Mouse (Mus musculus): ENCODE measurements around the gene Fndc7. TPM values are rescaled to one million over a fixed set of nuclear protein-coding genes. Genes with fewer than 3 reads are reported as not detected.

Fndc7 gene
- polyA plus RNA-seq, 1 experiment: not detected

DNA sequence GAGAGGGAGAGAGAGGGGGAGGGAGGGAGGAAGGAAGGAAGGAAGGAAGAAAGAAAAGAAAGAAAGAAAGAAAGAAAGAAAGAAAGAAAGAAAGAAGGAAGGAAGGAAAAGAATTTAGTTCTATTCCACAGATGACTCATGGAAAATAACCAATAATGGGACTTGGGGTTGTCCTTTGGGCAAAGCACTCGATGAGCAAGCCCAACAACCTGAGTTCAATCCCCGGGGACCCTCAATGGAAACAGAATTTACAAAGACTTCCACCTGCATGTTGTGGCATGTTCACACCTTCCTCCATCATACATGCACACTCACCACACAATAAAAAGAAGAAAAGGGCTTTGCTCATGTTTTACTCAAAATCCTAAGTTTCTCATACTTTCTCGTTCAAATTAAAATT is 22.4 kb downstream of the Fndc7 start:
- no peak for TF ChIP-seq GATA1 (IDR thresholded peaks at IDR 0.05; ENCODE audit: low read length)

DNA sequence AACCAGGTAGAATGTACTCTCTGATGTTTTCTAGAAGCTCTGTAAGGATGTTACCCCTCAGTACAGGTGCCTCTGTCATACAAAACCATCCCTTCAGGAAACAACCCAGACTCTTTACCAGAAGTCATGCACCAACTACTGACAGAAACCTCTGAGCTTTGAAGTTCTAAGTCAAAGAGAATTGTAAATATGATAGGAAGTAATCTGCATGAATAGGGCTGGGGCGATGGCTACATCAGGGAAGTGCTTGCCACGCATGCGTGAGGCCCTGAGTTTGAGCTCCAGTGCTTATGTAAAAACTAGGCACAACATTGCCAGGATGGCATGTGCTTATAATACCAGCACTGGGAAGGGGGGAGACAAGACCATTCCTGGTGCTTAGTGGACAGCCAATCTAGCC is 24.1 kb downstream of the Fndc7 start:
- TF ChIP-seq GATA1 (IDR thresholded peaks at IDR 0.05; ENCODE audit: low read length): no peak

DNA sequence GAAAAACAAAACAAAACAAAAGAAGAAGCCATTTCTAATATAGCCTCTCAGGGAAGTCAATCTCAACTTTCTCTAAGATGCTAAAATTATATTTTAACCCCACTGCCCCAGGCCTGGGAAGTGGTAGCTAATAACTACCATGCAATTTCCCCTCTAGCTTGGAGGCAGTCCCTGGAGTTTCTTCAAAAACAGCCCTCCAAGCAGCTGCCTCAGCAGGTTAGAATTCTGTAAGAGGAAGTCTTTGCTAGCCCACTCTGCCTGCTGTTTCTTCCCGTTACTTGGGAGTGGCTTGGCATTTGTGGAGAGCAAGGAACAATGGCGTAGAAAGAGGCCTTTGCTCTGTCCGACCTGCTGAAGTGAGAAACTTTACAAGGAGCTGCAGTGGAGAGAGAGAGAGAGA is 24.7 kb downstream of the Fndc7 start:
- TF ChIP-seq GATA1 (IDR thresholded peaks at IDR 0.05; ENCODE audit: low read length): no peak

DNA sequence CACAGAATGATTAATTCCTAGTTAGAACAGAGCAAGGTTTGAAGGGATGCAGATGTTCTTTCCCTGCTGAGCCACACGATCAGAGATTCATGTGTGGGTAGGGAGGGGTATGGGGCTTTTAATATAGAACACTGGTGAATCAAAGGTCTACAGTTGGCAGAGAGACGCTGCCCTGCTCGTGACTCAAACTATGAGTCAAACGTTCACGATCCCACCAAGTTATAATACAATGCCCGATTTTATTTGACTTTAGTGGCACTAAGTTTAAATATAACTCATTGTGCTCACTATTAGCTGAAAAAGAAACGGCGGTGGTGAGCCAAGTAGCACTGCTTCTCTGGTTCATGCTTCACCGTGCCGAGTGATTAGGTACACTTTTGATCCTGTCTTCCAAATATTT is 26.7 kb downstream of the Fndc7 start:
- no peak for TF ChIP-seq GATA1 (IDR thresholded peaks at IDR 0.05; ENCODE audit: low read length)

DNA sequence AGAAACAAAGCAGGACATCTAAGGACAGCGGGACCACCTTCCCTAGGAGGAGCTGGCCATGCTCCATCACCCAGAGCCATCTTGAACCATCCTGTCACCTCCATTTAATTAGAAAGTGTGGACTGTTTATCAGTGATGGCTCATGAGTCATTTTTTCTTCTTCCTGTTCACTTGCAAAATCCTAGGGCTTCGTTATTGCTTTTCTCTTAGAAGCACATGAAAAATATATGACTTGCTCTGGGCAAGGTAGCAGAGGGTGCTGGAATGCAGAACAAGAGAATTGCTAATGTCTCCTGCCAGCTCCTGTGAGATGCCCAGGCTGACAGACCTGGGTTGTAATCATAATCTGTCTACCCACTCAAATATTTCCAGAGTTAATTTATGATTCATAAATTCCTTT is 29.0 kb downstream of the Fndc7 start:
- TF ChIP-seq GATA1 (IDR thresholded peaks at IDR 0.05; ENCODE audit: low read length): no peak

DNA sequence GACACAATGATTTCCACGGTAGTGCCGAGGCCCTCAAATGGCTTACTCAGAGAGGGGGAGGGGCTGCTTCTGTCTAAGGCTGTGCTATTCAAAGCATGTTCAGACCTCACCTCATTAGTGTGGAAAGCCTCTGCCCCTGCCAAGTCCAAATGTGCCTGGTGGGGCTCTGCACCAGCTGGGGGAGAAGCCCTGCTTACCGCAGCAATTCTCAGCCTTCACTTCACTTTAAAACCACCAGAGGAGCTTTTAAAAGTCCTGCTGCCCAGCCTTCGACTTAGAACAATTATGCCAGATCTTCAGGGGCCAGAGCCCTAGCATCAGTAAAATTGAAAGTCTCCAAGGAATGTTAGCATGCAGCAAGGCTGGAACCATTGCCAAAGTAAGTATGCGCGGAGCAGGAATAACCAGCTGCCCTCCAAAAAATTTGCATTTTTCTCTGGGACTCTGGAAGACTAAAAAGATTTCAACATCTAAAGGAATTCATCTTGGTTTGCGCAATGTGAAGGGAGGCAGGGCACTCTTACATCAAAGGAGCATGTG is 31.5 kb downstream of the Fndc7 start:
- no peak for TF ChIP-seq GATA1 (IDR thresholded peaks at IDR 0.05; ENCODE audit: low read length)

DNA sequence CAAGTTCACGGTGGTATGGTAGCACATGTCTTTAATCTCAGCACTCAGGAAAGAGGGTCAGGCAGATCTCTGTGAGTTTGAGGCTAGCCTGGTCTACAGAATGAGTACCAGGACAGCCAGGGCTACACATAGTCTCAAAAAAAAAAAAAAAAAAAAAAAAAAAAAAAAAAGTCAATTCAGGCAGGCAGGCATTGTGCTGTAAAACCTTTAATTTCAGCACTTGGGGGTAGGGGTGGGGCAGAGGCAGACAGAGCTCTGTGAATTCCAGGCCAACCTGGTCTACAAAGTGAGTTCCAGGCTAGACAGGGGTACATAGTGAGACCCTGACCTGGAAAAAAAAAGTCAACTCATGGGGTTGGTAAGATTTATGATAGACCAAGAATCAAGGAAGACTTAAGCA is 32.1 kb downstream of the Fndc7 start:
- TF ChIP-seq GATA1 (IDR thresholded peaks at IDR 0.05; ENCODE audit: low read length): no peak

DNA sequence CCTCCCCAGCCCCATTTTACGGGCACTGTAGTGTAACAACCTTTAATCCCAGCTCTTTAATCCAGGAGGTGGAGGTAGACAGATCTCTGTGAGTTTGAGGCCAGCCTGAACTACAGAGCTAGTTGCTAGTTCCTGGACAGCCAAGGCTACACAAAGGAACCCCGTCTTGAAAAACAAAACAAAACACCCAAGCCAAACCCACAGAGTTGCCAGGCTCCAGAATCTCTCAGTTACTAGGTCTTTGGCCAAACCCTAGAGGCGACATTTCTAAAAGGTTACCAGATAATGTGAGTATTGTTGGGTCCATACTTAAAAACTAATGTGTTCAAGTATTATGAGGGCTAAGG is 32.7 kb downstream of the Fndc7 start:
- no peak for TF ChIP-seq GATA1 (IDR thresholded peaks at IDR 0.05; ENCODE audit: low read length)

DNA sequence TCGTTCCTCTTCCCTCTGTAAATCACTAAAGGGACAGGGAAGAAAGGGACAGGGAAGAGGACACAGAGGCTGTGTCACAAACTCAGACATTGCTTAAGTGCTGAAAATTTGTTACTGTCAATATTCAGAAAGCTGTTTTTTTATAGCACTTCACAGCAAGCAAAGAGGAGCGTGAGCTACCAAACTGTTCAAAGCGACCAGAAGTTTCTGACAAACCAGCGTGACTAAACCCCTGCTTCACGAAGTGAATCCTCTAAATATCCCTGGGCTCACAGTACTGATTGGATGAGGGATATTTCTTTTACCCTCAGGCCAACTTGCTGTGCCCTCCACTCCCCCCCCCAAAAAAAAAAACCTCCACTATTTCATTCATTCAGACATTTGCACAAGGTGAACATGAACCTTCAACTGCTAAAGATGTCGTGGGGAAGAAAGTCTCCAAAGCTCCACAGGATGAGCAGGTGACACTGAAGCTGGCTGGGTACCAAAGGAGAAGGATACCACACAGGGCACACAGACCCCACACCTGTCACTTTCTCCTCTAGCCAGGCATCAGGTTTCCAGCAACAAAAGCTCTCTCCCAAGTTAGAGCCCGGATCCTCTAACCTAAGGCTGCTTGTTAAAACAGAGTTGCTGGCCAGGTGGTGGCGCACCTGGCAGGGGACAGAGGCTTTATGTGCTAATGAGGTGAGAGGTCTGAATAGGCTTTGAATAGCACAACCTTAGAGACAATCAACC is 33.3 kb downstream of the Fndc7 start:
- TF ChIP-seq GATA1 (IDR thresholded peaks at IDR 0.05; ENCODE audit: low read length): no peak

DNA sequence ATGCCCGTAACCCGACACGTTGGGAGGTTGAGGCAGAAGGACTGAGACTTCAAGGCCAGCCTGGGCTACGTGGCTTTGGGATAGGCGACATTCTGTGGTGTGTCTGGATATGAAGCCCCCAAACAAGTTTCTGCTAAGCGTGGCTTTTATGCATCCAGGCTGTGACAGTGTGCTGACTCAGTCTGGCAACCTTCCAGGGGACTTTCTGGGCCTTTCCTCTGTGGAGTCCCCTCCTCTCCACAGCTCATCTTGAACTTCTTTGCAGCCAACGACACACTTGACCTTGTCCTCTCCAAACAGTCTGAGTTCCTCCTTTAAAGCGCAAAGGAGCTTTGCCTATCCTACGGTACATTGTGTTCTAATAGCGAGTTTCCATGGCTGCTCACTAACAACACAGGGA is 33.9 kb downstream of the Fndc7 start:
- no peak for TF ChIP-seq GATA1 (IDR thresholded peaks at IDR 0.05; ENCODE audit: low read length)

DNA sequence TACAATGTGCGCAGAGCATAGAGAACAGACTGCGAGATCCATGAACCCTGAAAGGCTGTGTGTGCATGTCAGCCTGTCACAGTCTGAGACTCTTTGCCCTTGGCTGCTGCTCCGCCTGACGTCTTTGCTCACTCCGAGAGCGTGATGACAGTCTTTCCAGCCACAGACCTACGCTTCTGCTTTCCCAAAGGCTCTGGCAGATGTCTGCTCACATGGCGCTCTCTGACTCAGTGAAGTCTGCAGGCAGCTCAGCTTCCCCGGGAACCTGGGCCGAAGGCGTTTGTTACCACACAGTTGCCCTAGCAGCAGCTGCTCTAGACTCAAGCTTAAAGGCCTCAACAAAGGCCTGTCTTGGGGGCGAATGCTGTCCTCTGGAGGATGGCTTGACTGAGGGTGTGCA is 34.4 kb downstream of the Fndc7 start:
- TF ChIP-seq GATA1 (IDR thresholded peaks at IDR 0.05; ENCODE audit: low read length): no peak

DNA sequence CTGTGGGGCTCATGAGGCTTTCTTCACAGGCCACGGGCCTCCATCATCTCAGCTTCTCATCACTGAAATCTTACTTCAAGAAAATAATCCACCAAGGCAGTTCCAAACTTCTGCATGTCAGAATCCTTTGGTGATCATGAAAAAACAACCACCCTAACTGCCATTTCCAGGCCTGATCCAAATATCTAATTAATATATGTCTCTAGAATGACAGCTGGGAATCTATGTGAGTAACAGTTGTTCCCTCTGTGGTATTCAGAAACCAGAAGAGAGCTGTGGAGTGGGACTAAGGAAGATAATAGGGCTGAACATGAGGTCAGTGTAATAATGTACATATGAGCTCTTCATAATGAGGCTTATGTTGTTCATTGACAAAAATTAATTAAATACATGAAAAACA is 36.5 kb downstream of the Fndc7 start:
- no peak for TF ChIP-seq GATA1 (IDR thresholded peaks at IDR 0.05; ENCODE audit: low read length)

DNA sequence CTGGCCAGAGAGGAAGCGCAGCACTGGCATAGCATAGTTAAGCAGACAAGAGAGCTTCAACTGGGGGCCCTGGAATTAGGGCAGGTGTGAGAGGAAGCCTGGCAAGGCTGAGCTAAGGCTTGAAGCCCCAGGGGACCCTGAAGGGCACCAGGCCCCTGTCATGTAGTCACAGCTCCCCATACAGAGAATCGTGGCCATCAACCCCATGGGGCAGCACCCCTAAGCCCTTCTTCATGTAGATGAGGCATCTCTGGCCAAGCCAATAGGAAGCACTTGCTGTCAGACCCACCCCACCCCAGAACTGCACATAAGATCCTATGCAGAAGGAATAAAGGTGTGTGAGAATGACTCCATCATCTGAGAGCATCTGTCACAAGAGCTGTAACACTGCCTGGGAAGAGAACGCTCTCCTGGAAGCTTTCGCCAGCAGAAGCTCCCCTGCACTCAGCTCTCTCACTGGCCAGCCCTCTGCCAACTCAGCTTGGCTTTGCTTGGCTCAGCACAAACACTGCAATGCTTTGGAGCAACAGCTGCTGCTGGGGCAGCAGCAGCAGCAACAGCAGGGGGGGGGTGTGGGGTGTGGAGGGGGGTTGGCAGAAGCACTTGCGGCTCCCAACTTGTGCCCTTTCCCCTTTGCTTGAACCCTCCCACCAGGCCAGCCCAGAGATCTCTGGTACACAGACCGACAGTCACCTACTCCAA is 37.7 kb downstream of the Fndc7 start:
- TF ChIP-seq GATA1 (IDR thresholded peaks at IDR 0.05; ENCODE audit: low read length): no peak

DNA sequence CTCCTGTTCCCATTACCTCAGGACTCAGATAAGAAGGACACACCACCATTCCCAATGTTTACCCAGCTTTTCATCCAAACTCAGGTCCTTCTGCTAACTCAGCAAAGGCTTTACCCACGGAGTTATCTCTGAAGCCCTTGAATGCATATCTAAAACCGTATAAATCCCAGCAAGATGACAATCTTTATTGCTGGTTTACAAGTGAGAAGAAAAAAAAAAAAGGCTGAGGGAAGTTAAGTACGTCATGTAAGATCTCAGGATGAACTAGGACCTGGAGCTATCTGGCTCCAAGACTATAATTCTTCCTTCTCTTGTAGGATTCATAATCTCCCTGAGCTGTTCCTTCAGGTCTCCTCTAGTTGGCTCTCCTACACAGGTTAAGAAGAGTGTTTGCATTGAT is 38.3 kb downstream of the Fndc7 start:
- TF ChIP-seq GATA1 (IDR thresholded peaks at IDR 0.05; ENCODE audit: low read length): no peak

DNA sequence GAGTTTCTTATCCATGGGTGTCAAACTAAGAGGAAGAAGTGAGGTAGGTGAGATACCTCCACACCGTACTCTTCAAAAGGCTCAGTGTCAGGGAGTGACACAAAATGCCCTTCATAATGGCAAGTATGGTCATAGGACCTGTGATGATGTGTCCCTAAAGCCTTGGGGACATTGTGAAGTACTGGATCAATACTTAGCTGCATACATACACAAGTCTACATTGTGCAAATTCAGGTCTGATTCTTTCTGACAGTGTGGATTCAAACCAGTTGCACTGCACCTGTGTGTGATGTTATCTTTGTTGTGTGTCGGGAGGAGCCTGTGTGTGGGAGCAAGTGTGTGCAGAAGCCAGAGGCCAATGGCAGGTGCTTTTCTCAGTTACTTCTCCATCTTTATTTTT is 38.7 kb downstream of the Fndc7 start:
- TF ChIP-seq GATA1 (IDR thresholded peaks at IDR 0.05; ENCODE audit: low read length): no peak

DNA sequence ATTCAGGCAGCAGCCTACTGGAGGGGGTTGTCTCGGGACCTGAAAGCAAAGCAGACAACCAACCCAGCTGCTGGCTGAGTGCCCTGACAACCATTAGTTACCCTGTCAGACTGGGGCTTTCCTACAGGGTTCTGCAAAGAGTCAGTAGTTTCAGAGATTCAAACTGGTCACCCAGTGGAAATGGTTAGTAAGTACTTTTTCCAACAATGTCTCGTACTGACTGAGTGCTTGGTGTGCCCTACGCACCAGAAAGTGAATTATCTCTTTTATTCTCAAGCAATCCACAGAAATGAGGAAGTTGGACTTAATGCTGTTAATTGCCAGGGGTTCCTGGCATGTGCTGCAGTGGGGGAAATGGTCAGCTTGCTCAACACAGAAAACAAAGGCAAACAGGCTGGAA is 39.3 kb downstream of the Fndc7 start:
- no peak for TF ChIP-seq GATA1 (IDR thresholded peaks at IDR 0.05; ENCODE audit: low read length)

DNA sequence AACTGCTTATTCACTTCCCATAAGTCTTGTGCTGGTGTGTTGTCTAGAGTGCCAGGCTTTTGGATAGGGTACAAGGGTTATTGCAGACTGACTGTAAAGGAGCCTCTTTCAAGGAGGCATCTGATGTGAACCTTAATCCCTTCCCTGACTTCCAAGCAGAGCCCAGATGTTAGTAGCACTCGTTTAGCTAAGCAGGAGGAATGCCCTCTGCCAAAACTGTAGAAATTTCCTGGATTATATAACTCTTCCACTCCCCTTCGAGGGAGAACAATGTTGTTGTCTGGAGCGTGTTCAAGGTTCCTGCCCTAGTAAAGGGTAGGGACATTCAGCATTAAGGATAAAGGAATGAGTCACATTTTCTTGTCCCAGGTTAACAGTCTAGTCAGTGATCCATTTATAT is 43.2 kb downstream of the Fndc7 start:
- TF ChIP-seq GATA1 (IDR thresholded peaks at IDR 0.05; ENCODE audit: low read length): no peak
